Mouse (Mus musculus): ENCODE results near the gene Man2a1.

Gene Man2a1

GRCm38 (mm10) chr17:64637868-64638537 lies 37.5 kb downstream of the Man2a1 start:
- DNase-seq, result no peak

GRCm38 (mm10) chr17:64641376-64641775 lies 40.8 kb downstream of the Man2a1 start:
- no peak for DNase-seq

- no peak for DNase-seq
Measured at GRCm38 (mm10) chr17:64643644-64644043, 43.1 kb downstream of the Man2a1 start.

- DNase-seq, result no peak
Measured at GRCm38 (mm10) chr17:64644888-64645605, 44.5 kb downstream of the Man2a1 start.

- DNase-seq, result no peak
Measured at GRCm38 (mm10) chr17:64647396-64647795, 46.9 kb downstream of the Man2a1 start.

GRCm38 (mm10) chr17:64650702-64651101 lies 50.2 kb downstream of the Man2a1 start:
- no peak for DNase-seq

- no peak for DNase-seq
Measured at GRCm38 (mm10) chr17:64653621-64654020, 53.1 kb downstream of the Man2a1 start.

GRCm38 (mm10) chr17:64659682-64660081 lies 59.1 kb downstream of the Man2a1 start:
- DNase-seq, result no peak

GRCm38 (mm10) chr17:64666518-64666917 lies 66.0 kb downstream of the Man2a1 start:
- DNase-seq, result peak; percentile 28

- DNase-seq, result no peak
Measured at GRCm38 (mm10) chr17:64668504-64668903, 68.0 kb downstream of the Man2a1 start.

- DNase-seq, result no peak
Measured at GRCm38 (mm10) chr17:64674401-64674800, 73.9 kb downstream of the Man2a1 start.

- no peak for DNase-seq
Measured at GRCm38 (mm10) chr17:64674980-64675379, 74.4 kb downstream of the Man2a1 start.

- peak; percentile 29 for DNase-seq
Measured at GRCm38 (mm10) chr17:64676735-64677469, 76.4 kb downstream of the Man2a1 start.

- no peak for DNase-seq
Measured at GRCm38 (mm10) chr17:64681461-64681860, 80.9 kb downstream of the Man2a1 start.

- DNase-seq, result no peak
Measured at GRCm38 (mm10) chr17:64681927-64682326, 81.4 kb downstream of the Man2a1 start.

- DNase-seq, result no peak
Measured at GRCm38 (mm10) chr17:64684088-64684487, 83.6 kb downstream of the Man2a1 start.

- no peak for DNase-seq
Measured at GRCm38 (mm10) chr17:64685216-64685903, 84.8 kb downstream of the Man2a1 start.

GRCm38 (mm10) chr17:64689614-64690013 lies 89.1 kb downstream of the Man2a1 start:
- DNase-seq, result no peak

GRCm38 (mm10) chr17:64697277-64697831 lies 96.8 kb downstream of the Man2a1 start:
- DNase-seq, result no peak

- DNase-seq, result no peak
Measured at GRCm38 (mm10) chr17:64698516-64698915, 98.0 kb downstream of the Man2a1 start.

- no peak for DNase-seq
Measured at GRCm38 (mm10) chr17:64703649-64704230, 103.2 kb downstream of the Man2a1 start.

- DNase-seq, result no peak
Measured at GRCm38 (mm10) chr17:64707529-64707928, 107.0 kb downstream of the Man2a1 start.

Measured in right cerebral cortex, adult 18-20 months (tissue).